Mouse (Mus musculus) kidney, adult 8-10 months (tissue): ENCODE measurements around the gene Dkk1.
"Not testable (repeated sequence)": the region's sequence is repeated elsewhere in the genome, so short reads cannot be mapped to it uniquely, and the experiment has no call there.

ENCODE experiments used
- DNase-seq, 2 experiments: peaks; one replicate each; pipeline ENCODE4 v3.0.0; 2022

The Dkk1 gene

GRCm38 (mm10) chr19:30549044-30549853 is at the start of gene Dkk1:
Gene Dkk1, minus strand, starts transcription at chr19:30549665.
- DNase-seq: peak; percentile 9 to 10

DNA sequence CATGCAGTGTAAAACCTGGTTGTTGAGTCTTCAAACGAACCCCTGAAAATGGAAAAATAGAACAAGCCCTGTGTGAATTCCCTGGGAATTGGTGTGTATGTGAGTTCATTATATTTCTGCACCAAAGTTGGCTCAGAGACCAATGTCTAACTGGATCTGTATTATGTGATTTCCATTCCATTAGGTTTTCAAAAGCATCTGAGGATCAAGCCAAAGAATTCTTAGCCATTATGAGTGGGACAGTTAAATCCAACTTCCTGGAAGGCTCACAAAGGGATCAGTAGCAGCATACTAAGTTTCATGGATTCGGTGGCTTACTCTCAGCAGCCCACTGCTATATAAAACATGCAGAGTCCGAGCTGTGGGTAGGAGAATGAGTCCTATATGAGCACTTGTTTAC is 36.9 kb upstream of the Dkk1 start:
- DNase-seq: no peak

DNA sequence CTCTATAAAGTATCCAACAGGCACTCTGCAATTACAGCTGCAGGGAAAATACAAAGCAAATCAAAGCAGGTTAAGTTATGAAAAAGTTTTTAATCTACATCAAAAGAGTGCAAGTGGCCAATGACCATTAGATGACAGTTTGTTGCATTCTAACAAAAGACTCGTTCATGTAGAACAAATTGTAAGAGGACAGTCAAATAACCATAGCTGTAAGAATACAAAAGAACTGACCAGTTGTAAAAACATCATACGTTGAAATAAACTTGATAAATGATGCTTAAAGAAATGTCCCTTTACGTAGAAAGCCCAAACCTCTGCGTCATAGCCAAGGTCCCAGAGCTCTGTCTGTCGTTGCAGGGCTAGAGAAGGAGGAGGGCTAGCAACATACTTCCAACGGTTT is 15.1 kb upstream of the Dkk1 start:
- no peak for DNase-seq

DNA sequence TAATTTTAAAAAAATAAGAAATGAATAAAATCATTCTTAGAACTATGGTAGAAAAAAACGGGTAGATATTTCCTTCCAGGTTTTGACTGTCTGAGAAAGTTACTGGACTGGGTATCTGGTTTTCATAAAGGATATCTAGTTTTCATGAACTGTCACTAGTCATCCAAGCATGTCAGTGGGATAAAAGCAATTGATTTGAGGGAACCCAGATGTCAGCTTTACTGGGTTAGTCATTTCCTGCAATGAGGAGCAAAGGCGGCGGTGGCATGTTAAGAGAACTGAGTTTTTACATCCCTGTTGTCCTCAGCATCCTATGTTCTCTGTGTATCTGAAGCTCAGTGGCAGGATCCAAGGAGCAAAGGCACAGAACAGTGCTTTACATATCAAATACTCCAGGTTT is 14.4 kb upstream of the Dkk1 start:
- DNase-seq: no peak

DNA sequence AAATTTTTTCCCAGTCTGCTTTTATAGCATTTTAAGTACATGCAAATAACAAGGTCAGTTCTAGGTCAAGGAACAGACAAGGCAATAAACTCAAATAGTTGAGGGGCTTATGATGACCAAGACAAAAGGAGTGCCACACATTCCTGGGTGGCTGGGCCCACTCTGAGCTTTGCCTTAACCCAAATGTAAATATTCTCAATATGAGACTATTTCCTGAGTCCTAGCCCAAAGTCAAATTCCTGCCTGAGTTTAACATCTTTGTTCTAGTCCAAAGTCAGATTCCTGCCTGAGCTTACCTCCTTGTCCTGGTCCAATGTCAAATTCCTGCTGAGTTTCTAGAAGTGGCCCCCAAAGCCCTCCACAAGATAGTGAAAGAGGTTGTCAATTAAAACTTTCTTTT is 8.6 kb upstream of the Dkk1 start:
- DNase-seq: no peak

GRCm38 (mm10) chr19:30554467-30554881 is 5.0 kb upstream of the Dkk1 start:
- DNase-seq: peak; percentile 36 to 72

GRCm38 (mm10) chr19:30553740-30554139 is 4.3 kb upstream of the Dkk1 start:
- no peak for DNase-seq

DNA sequence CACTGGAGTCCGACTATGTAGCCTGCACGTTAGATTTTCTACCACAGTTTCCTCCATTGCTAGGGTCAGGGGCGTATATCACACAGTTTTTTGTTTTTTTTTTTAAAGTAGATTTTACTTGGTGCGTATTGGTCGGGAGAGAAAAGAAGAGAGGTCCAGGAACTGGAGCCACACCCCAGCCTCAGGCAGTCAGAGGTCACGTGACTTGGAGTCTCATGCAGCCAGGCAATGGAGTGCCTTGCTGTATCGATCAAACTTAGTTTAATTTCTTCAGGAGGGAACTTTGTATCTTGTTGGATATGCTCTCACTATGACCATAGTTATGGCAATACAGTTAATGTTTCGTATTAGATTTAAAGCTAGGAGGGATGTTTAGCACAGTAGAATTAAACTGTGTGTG is 2.8 kb upstream of the Dkk1 start:
- no peak for DNase-seq

DNA sequence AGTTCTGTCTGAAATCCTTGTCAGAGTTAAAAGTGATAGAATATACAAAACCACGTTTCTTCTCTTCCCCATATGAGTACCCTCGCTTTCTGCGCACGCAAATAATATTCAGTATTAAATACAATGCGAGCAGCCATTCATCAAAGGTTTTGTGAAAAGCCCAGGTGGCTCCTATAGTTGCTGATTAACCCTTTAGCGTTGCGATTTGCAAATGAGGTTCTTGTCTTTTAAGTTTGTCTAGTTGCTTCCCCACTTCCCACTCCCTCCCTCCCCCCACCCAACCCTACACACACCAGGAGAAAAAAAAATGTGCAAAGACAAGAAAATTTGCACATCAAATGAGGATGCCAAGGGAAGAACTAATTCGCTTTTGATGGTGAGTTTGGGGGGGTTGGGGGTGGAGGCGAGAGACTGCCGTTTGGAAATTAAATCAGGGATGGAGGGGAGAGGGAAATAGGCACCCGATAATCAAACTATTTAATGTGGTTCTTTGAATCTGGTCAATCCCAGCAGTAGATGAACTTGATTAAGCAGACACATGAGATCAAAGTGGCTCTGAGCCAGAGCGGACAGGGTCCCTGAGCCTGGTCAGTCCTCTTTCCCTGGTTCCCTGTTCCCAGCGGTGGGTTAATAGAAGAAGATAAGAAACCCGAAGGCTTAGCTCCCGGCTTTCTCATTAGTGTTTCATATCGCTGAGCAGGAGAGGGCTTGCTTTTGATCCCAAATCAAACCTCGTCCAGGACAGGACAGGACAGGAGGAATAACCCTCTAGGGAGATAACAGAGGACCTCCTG is 586 bp upstream of the Dkk1 start:
- DNase-seq: no peak

GRCm38 (mm10) chr19:30548411-30549043 is 938 bp downstream of the Dkk1 start:
- DNase-seq: no peak

GRCm38 (mm10) chr19:30539365-30539941 is 10.0 kb downstream of the Dkk1 start:
- not testable (repeated sequence) for DNase-seq

GRCm38 (mm10) chr19:30516771-30517170 is 32.7 kb downstream of the Dkk1 start:
- peak; percentile 54 to 73 for DNase-seq

DNA sequence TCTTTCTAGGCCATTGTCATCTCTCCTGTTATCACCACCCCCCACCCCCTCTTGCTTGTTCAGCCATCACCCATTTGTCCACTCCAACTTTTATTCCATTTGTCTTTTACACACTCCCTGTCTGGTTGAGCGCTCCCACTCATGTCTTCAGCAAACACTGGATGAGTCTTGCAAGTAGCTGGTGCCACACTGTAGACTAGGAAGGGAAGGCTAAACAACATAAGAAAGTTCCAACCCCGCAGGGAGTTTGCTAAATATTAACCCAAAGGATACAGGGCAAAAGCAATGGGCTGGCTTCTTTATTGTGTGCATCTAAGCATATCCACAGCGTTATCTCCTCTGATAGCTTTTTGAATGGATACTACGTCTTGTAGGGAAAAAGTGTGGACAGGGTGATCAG is 39.0 kb downstream of the Dkk1 start:
- peak; percentile 4 to 30 for DNase-seq

- no peak for DNase-seq
Observed at GRCm38 (mm10) chr19:30505497-30505896, 44.0 kb downstream of the Dkk1 start.
